Mouse (Mus musculus) heart, postnatal 14 days (tissue): ENCODE data around the gene Samd4. TPM values are rescaled to one million over a fixed set of nuclear protein-coding genes. Genes with fewer than 3 reads are reported as not detected.

ENCODE experiments used
- DNase-seq, 2 experiments: peaks; one replicate each; pipeline ENCODE4 v3.0.0; 2021 to 2022
- intact Hi-C: fragments of 180-260 bp; cut with DNase I; formaldehyde crosslinking; loops from one replicate; pipeline ENCODE4 v1.15.1; 2025
- microRNA-seq, 2 experiments: library from miRNA; unstranded; fragments of <30 nt; microRNA quantifications; one replicate each; pipeline ENCODE4 v1.2.0; 2021 to 2022
- total RNA-seq, 2 experiments: library from RNA; stranded (reverse); gene quantifications; 2 replicates each; pipeline ENCODE4 v1.2.3; 2021

The Samd4 gene
- total RNA-seq, 2 experiments from 2014 or later, result 53.4 to 54.8 TPM

DNA sequence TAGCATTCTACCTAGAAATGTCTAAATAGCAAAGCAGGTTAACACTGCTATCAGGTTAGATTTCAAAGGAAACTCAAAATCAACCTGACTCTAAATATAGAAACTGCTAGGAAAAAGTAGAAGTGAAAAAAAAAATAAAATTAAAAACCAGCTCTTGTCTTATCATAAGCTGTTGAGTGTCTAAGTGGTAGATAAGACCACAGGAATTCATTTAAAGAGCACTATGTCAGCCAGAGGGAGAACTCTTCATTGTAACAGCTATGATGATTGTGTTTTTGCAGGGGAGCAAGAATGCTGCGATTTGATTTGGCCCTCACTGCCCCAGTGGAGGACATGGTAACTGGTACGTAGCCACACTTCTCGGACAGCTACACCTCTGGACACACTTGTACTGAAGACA, 271.6 kb downstream of the Samd4 start:
- intact Hi-C loops, result no loop called here
- DNase-seq, result no peak

Small RNA genes lying within 50 kb of the gene (microRNA-seq; reads per million reads assigned to microRNA genes)
- 0.72 to 45.7 reads per million in 2 experiments for gene Mir378c

Other genes starting within 250 kb of the Samd4 start
- gene Cdkn3, start 122.3 kb upstream of the Samd4 start, total RNA-seq, result 1 to 10 TPM; 2.9 to 4.8 TPM
- 10 to 100 TPM; 48.6 to 52.3 TPM for gene Cnih1, start 94.4 kb upstream of the Samd4 start, total RNA-seq
- 10 to 100 TPM; 34.7 to 37.4 TPM for gene Gmfb, start 60.6 kb upstream of the Samd4 start, total RNA-seq
- gene Cgrrf1, start 50.7 kb upstream of the Samd4 start, total RNA-seq, result 10 to 100 TPM; 38.4 to 38.5 TPM